Mouse (Mus musculus) stomach, postnatal 0 days (tissue): Measurements from ENCODE around the gene Tyk2. TPM values are rescaled to one million over a fixed set of nuclear protein-coding genes. Genes with fewer than 3 reads are reported as not detected.

Source experiments
- ATAC-seq: fragments of 200-750 bp; cut with Nextera tagmentation; 2 replicates; pipeline ENCODE4 v1.8.0; 2017; ENCODE audit not compliant: low FRiP score, low TSS enrichment
- DNase-seq: peaks from one replicate; pipeline ENCODE4 v3.0.0-alpha.2; 2016; ENCODE audit warnings: low spot score
- H3K27ac ChIP-seq: fragments of 300-500 bp; sonication (generic); replicated peaks from 2 replicates; pipeline ENCODE4 v1.5.1; 2014; ENCODE audit warnings: mild to moderate bottlenecking, control low read depth
- H3K27me3 ChIP-seq: fragments of 300-500 bp; sonication (generic); 2 replicates; pipeline ENCODE4 v1.6.1; 2014; ENCODE audit warnings: low read length; ENCODE audit not compliant: control insufficient read depth, insufficient read depth
- H3K36me3 ChIP-seq: fragments of 300-500 bp; sonication (generic); 2 replicates; pipeline ENCODE4 v1.6.1; 2014; ENCODE audit warnings: low read length, mixed read lengths; ENCODE audit not compliant: control insufficient read depth, insufficient read depth
- H3K4me1 ChIP-seq: fragments of 300-500 bp; sonication (generic); replicated peaks from 2 replicates; pipeline ENCODE4 v1.6.1; 2014; ENCODE audit warnings: antibody characterized with exemption; ENCODE audit not compliant: control insufficient read depth, insufficient read depth
- H3K4me2 ChIP-seq: fragments of 300-500 bp; sonication (generic); replicated peaks from 2 replicates; pipeline ENCODE4 v1.6.1; 2014; ENCODE audit warnings: low read depth, mild to moderate bottlenecking, control low read depth, moderate library complexity
- H3K4me3 ChIP-seq: fragments of 300-500 bp; sonication (generic); 2 replicates; pipeline ENCODE4 v1.5.1; 2014; ENCODE audit warnings: low read depth, low read length, control low read depth
- H3K9ac ChIP-seq: fragments of 300-500 bp; sonication (generic); 2 replicates; pipeline ENCODE4 v1.6.1; 2014; ENCODE audit warnings: mild to moderate bottlenecking, low read length, control low read depth, mixed read lengths
- H3K9me3 ChIP-seq: fragments of 300-500 bp; sonication (generic); 2 replicates; pipeline ENCODE4 v1.6.1; 2016; ENCODE audit warnings: low read length; ENCODE audit not compliant: control insufficient read depth
- CTCF ChIP-seq: IDR thresholded peaks from 2 replicates; pipeline ENCODE4 v1.5.1; 2016; ENCODE audit warnings: antibody characterized with exemption, low read depth, mild to moderate bottlenecking, moderate library complexity
- EP300 ChIP-seq: optimal IDR thresholded peaks from 2 replicates; pipeline ENCODE3; 2016; ENCODE audit warnings: antibody characterized with exemption
- WGBS: fragments of 180-500 bp; shearing (Covaris S2); extraction: QIAGEN DNeasy Blood & Tissue Kit; methylation state at CpG from one replicate; pipeline ENCODE4 v1.1.7; 2014; 5-methylcytosine and 5-hydroxymethylcytosine counted together
- polyA plus RNA-seq: library from polyadenylated mRNA; unstranded; fragments of >200 nt; fragmentation: Nextera tagmentation; extraction: Ambion mirVana; gene quantifications from 2 replicates; pipeline ENCODE4 v1.2.1, GENCODE M21; 2015

The Tyk2 gene
- polyA plus RNA-seq, 1 experiment from 2014 or later = 6.8 TPM

DNA sequence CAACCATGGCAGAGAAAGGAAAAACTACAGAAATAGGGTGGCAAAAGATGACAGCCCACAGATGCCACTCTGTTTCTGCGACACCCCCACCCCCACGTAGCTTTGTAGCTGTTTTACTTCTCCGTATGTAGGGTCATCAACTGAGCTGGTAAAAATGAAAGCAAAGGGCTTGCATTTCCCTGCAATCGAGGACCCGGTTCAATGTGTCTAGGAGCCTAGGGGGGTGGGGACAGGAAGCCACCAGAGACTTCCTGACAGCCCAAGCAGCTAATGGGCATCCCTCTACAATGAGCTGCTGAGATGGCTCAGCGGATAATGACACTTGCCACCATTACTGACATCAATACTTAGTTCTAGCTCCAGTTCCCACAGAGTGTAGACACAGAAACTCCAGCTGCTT is 5.4 kb upstream of the Tyk2 start:
- TF ChIP-seq EP300 = no peak
- TF ChIP-seq CTCF = no peak
- Histone ChIP-seq H3K4me3 (no peak overlapping the region), H3K9ac (no peak overlapping the region), H3K9me3 (no peaks in the 10 kb centered on the region), H3K4me1 (no peaks in the 10 kb centered on the region), H3K27ac (no peak overlapping the region), H3K27me3 (no peaks in the 10 kb centered on the region), H3K4me2 (no peak overlapping the region), H3K36me3 (peaks cover 25% of the 10 kb centered on the region)
- 83% methylated on average over 6 of the region's 6 CpGs for WGBS
- DNase-seq = no peak
- no peak for ATAC-seq

- H3K27ac ChIP-seq = no peak overlapping the region
- H3K9me3 ChIP-seq = no peaks in the 10 kb centered on the region
- H3K36me3 ChIP-seq = peaks cover 21% of the 10 kb centered on the region
- no peaks in the 10 kb centered on the region for H3K27me3 ChIP-seq
- no peak overlapping the region for H3K4me3 ChIP-seq
- no peaks in the 10 kb centered on the region for H3K4me1 ChIP-seq
- H3K4me2 ChIP-seq = no peak overlapping the region
- DNase-seq (no peak), ATAC-seq (no peak)
- WGBS = 50% methylated on average over 1 of the region's 1 CpGs
- TF ChIP-seq EP300 (no peak), CTCF (no peak)
- no peak overlapping the region for H3K9ac ChIP-seq
These were observed 4.9 kb upstream of the Tyk2 start for GRCm38 (mm10) chr9:21135941-21136381.

DNA sequence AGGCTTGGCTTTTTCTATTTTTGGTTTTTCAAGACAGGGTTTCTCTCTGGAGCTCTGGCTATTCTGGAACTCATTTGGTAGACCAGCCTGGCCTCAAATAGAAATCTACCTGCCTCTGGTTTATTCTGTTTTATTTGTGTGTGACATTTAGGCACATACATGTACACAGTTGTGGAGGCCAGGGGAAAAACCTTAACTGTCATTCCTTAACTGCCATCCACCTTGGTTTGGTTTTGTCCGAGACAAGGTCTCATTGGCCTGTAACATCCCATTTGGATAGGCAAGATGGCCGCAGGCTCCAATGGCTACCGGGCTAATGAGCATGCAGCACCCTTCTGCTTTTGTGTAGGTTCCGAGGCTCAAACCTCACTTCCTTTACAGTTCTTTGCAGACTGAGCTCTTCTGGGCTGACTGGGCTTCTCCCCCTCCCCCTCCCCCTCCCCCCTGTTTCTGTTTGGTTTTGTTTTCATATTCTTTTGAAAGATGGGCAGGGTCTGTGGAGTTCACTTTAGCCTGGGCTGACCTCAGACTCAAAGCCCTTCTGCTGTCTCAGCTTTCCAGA is 4.4 kb upstream of the Tyk2 start:
- H3K9ac ChIP-seq = no peak overlapping the region
- 81% methylated on average over 4 of the region's 4 CpGs for WGBS
- ATAC-seq (no peak), DNase-seq (no peak)
- H3K4me3 ChIP-seq = no peak overlapping the region
- no peaks in the 10 kb centered on the region for H3K9me3 ChIP-seq
- H3K36me3 ChIP-seq = peaks cover 16% of the 10 kb centered on the region
- no peaks in the 10 kb centered on the region for H3K27me3 ChIP-seq
- 0 out of 2 replicates have a peak overlapping the region, but pooled peaks have one; percentile 13 for H3K27ac ChIP-seq
- no peak overlapping the region for H3K4me2 ChIP-seq
- TF ChIP-seq CTCF (no peak), EP300 (no peak)
- no peaks in the 10 kb centered on the region for H3K4me1 ChIP-seq

DNA sequence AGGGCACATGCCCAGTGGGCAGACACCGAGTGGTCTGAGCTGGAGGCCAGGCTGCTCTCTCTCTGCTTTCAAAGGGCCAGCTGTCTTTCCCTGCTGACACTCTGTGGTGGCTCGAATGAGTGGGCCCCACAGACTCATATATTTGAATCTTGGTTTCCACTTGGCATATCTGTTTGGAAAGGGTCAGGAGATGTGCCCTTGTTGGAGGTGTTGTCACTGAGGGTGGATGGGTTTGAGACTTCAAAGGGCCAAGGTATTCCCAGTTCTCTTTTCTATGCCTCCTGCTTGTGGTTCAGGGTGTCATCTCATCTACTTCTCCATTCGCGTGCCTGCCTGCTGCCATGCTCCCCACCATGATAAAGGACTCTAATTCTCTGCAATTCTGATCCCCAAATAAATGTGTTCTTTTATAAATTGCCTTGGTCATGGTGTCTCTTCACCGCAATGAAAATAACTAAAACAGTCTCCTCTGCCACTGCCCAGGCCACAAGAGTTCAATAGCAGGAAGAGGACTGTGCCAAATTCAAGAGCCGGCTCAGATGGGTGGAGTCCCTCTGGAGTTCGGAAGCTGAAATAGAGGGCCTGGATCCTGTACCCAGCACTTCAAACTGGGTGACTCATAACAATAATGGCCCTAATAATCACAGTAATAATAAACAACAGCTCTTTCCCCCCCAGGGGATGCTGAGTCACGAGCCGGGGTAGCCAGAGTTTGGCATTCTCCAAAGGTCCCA is 3.7 kb upstream of the Tyk2 start:
- no peak overlapping the region for H3K4me3 ChIP-seq
- DNase-seq (no peak), ATAC-seq (no peak)
- 51% methylated on average over 9 of the region's 9 CpGs for WGBS
- 0 out of 2 replicates have a peak overlapping the region, but pooled peaks have one; percentile 13 for H3K27ac ChIP-seq
- no peak overlapping the region for H3K9ac ChIP-seq
- no peak overlapping the region for H3K4me2 ChIP-seq
- H3K36me3 ChIP-seq = peaks cover 10% of the 10 kb centered on the region
- no peaks in the 10 kb centered on the region for H3K9me3 ChIP-seq
- no peak for TF ChIP-seq EP300
- no peak for TF ChIP-seq CTCF
- H3K4me1 ChIP-seq = no peaks in the 10 kb centered on the region
- no peaks in the 10 kb centered on the region for H3K27me3 ChIP-seq

- no peak overlapping the region for H3K9ac ChIP-seq
- TF ChIP-seq CTCF (peak; percentile 23; the same call in 1 of the 2 replicates), EP300 (no peak)
- no peak overlapping the region for H3K4me2 ChIP-seq
- DNase-seq (no peak), ATAC-seq (no peak)
- H3K36me3 ChIP-seq = peaks cover 1% of the 10 kb centered on the region
- no peak overlapping the region for H3K4me3 ChIP-seq
- H3K9me3 ChIP-seq = no peaks in the 10 kb centered on the region
- H3K4me1 ChIP-seq = no peaks in the 10 kb centered on the region
- 70% methylated on average over 9 of the region's 9 CpGs for WGBS
- no peak overlapping the region for H3K27ac ChIP-seq
- no peaks in the 10 kb centered on the region for H3K27me3 ChIP-seq
These were observed 2.1 kb upstream of the Tyk2 start for GRCm38 (mm10) chr9:21133064-21133707.
